Comparison of ENCODE assay signal across 20 mouse cellular contexts in the genomic region with DNA sequence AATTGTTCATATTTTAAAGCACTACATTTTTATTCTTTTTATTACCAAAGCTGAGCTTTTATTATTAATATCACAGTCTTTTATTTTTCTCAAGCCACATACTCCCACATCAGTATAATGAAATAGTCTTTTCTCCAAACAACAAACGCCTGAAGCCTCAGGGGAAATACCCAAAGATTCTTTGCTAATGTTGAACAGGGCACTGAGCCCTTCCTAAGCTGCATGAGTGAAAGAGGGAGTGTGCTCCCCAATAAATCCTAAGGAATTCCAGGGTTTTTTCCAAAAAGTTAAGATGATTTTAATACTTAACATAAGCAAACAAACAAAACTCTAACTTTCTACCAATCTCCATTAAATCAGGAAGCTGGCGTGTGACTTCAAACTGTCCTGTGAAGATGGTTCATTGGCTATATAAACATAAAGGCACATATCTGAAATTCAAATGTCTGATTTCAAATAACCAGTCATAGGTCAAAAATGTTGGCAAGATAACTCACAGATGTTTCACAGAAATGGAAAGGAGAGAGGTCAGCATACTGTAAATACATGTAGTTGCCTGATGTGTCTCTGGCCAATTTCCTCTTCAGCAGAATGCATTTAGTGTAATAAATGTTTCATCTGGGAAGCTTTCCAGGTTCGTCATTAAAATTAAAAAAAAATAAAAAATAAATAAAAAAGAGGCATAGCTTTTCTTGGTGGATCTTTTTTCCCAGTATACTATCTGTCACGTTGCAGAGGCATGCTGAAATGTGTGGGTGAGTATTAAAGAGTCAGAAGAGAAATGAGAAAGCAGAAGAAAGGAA.
DNase-seq lines count a peak whose midpoint lies in the region; ATAC-seq lines count a peak whose summit lies in the region.
"Had no signal": no experiment of that assay in that cellular context is flagged by ENCODE, and none has a peak within 500 bp of the region (broad histone marks: within the 10 kb centered on the region; RNA-seq: fewer than 3 reads in every experiment).

No protein-coding gene starts in this region.

- ATAC-seq in intestine, embryonic 16.5 days, result peak; percentile 65
- no peak for ATAC-seq in hindbrain, embryonic 11.5 days (ENCODE audit: low FRiP score)
- ATAC-seq: forebrain, embryonic 15.5 days had no signal

- H3K9ac ChIP-seq in intestine, embryonic 16.5 days (ENCODE audit: low read depth, low read length), result no peak overlapping the region
- H3K9ac ChIP-seq in hindbrain, embryonic 11.5 days (ENCODE audit: low read depth, low read length), result no peak overlapping the region
- H3K9ac ChIP-seq: embryonic facial prominence, embryonic 15.5 days; forebrain, embryonic 15.5 days; heart, embryonic 15.5 days; hindbrain, embryonic 12.5 days; liver, embryonic 14.5 days; neural tube, embryonic 12.5 days had no signal

- H3K27ac ChIP-seq in intestine, embryonic 16.5 days (ENCODE audit: low read length), result no peak overlapping the region
- no peak overlapping the region for H3K27ac ChIP-seq in hindbrain, embryonic 11.5 days (ENCODE audit: low read depth, low read length)
- H3K27ac ChIP-seq: embryonic facial prominence, embryonic 15.5 days; forebrain, embryonic 15.5 days; heart, embryonic 15.5 days; hindbrain, embryonic 12.5 days; liver, embryonic 14.5 days; neural tube, embryonic 12.5 days had no signal

- DNase-seq in layer of hippocampus, adult 11-12 months (ENCODE audit: low spot score), result peak; percentile 3
- DNase-seq in layer of hippocampus, postnatal 14 days (ENCODE audit: low spot score in 2 of 2), result no peak
- peak; percentile 21 for DNase-seq in MN1 (ENCODE audit: low spot score)
- peak; percentile 40 for DNase-seq in NIH3T3 (ENCODE audit: low read depth)
- no peak for DNase-seq in urinary bladder, postnatal 14 days (ENCODE audit: low spot score)
- DNase-seq in hindbrain, embryonic 11.5 days (ENCODE audit: low spot score), result no peak
- no peak for DNase-seq in thymus, postnatal 4 days
- DNase-seq: cerebellum, adult 2 months; heart, adult 11 months; kidney, adult 11 months; midbrain, embryonic 14.5 days; right cerebral cortex, postnatal 25 days; thymus, postnatal 14 days had no signal

- no peak overlapping the region for H3K4me3 ChIP-seq in intestine, embryonic 16.5 days (ENCODE audit: low read length)
- H3K4me3 ChIP-seq in hindbrain, embryonic 11.5 days (ENCODE audit: low read depth, low read length), result no peak overlapping the region
- H3K4me3 ChIP-seq: embryonic facial prominence, embryonic 15.5 days; forebrain, embryonic 15.5 days; heart, embryonic 15.5 days; hindbrain, embryonic 12.5 days; neural tube, embryonic 12.5 days had no signal

- no peaks in the 10 kb centered on the region for H3K9me3 ChIP-seq in intestine, embryonic 16.5 days (ENCODE audit: control insufficient read depth, low read length)
- no peaks in the 10 kb centered on the region for H3K9me3 ChIP-seq in hindbrain, embryonic 11.5 days (ENCODE audit: control insufficient read depth, low read length)
- H3K9me3 ChIP-seq: embryonic facial prominence, embryonic 15.5 days; forebrain, embryonic 15.5 days; heart, embryonic 15.5 days; hindbrain, embryonic 12.5 days; neural tube, embryonic 12.5 days had no signal

- H3K4me1 ChIP-seq in intestine, embryonic 16.5 days (ENCODE audit: control insufficient read depth, insufficient read depth, low read length), result no peaks in the 10 kb centered on the region
- H3K4me1 ChIP-seq in hindbrain, embryonic 11.5 days (replicated peaks; ENCODE audit: control insufficient read depth, insufficient read depth, low read length), result no peaks in the 10 kb centered on the region
- H3K4me1 ChIP-seq: forebrain, embryonic 15.5 days; heart, embryonic 15.5 days; hindbrain, embryonic 12.5 days; neural tube, embryonic 12.5 days had no signal

- H3K36me3 ChIP-seq in intestine, embryonic 16.5 days (ENCODE audit: control insufficient read depth, insufficient read depth, low read length), result no peaks in the 10 kb centered on the region
- no peaks in the 10 kb centered on the region for H3K36me3 ChIP-seq in hindbrain, embryonic 11.5 days (ENCODE audit: control insufficient read depth, insufficient read depth, low read length)
- H3K36me3 ChIP-seq: embryonic facial prominence, embryonic 15.5 days; forebrain, embryonic 15.5 days; heart, embryonic 15.5 days; hindbrain, embryonic 12.5 days; neural tube, embryonic 12.5 days had no signal

- H3K27me3 ChIP-seq in intestine, embryonic 16.5 days (replicated peaks; ENCODE audit: control insufficient read depth, insufficient read depth, low read length), result no peaks in the 10 kb centered on the region
- H3K27me3 ChIP-seq in hindbrain, embryonic 11.5 days (ENCODE audit: control insufficient read depth, insufficient read depth, low read length), result no peaks in the 10 kb centered on the region
- H3K27me3 ChIP-seq: embryonic facial prominence, embryonic 15.5 days; forebrain, embryonic 15.5 days; heart, embryonic 15.5 days; hindbrain, embryonic 12.5 days; neural tube, embryonic 12.5 days had no signal

- WGBS in intestine, embryonic 16.5 days, result 42% methylated on average over 4 of the region's 4 CpGs
- 77% methylated on average over 4 of the region's 4 CpGs for WGBS in hindbrain, embryonic 11.5 days

- no peak overlapping the region for H3K4me2 ChIP-seq in intestine, embryonic 16.5 days (ENCODE audit: low read depth, low read length)
- no peak overlapping the region for H3K4me2 ChIP-seq in hindbrain, embryonic 11.5 days (replicated peaks; ENCODE audit: low read depth, low read length)
- H3K4me2 ChIP-seq: embryonic facial prominence, embryonic 15.5 days; forebrain, embryonic 15.5 days; heart, embryonic 15.5 days; hindbrain, embryonic 12.5 days; neural tube, embryonic 12.5 days had no signal

Comparison
In these comparisons a context has a peak if more than half of its experiments do, and no peak if none do; other contexts are left out.
1. DNase-seq: peak in layer of hippocampus, adult 11-12 months (single experiment), MN1 (single experiment) and NIH3T3 (single experiment); none in layer of hippocampus, postnatal 14 days (0 of 2), urinary bladder, postnatal 14 days (single experiment), hindbrain, embryonic 11.5 days (single experiment) and thymus, postnatal 4 days (single experiment).